Mouse (Mus musculus): ENCODE data around the gene Aldh3a2.
"Not testable (repeated sequence)": the region's sequence is repeated elsewhere in the genome, so short reads cannot be mapped to it uniquely, and the experiment has no call there.

Aldh3a2 gene

DNA sequence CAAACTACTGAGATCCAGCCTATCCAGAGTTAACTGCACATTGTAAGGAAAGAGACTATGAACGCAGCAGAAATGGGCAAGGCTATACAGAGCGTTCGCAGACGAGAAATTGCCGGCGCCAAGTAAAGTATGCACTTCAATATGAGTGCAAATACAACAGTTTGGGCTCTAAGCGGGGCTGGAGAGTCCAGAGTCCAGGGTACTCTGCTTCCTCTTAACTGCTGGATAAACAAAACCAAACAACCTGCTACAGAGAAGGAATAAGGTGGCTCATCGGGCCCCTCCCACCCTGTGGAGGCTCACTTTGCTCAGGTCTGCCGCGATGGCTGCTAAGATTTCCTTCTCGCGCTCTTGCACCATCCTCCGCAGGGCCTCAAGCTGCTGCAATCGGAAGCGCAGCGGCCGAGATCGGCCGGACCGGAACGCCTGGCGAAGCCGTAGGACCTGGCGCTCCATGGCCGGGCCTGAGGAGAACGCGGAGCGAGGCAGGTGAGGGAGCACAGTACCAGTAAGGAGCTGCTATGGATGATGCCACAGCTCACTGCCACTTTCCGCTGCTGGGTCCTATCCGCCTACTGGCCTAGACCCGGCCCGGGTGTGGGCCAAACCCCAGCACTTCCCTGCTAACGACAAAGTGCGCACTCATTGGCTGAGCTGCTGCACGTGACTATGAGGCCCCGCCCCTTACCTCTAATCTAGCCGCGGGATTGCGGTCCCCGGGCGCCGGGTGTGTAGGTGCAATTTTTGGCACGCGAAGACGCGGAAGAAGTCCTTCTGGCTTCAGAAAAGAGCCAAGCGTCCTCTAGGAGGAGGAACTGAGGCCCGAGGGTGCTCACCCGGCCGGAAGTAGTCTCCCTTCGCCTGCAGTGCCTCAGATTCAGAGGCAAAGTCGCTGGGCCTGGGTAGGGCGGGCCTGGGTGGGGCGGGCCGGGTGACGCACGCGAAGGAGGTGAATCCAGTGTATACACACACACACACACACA, at the start of gene Aldh3a2:
Gene Aldh3a2, minus strand, starts transcription at position 914 of the 983 bp plus-strand sequence.
- peaks cover 22% of the 10 kb centered on the region for H3K36me3 ChIP-seq (ENCODE audit: insufficient read depth, low read length)
- TF ChIP-seq POU5F1 (IDR thresholded peaks at IDR 0.05; ENCODE audit: borderline replicate concordance, low read length) (no peak), NANOG (IDR thresholded peaks at IDR 0.05; ENCODE audit: borderline replicate concordance, low read length) (no peak), CTCF (conservative IDR thresholded peaks at IDR 0.05; ENCODE audit: low read length) (no peak)
- H3K27me3 ChIP-seq (ENCODE audit: insufficient read depth, low read length) = peaks cover 20% of the 10 kb centered on the region
- H3K4me1 ChIP-seq (replicated peaks; ENCODE audit: low read depth, low read length) = peaks cover 48% of the 10 kb centered on the region
- no peaks in the 10 kb centered on the region for H3K9me3 ChIP-seq (ENCODE audit: low read length)
- peak within 1 kb of the TSS; percentile 87 for H3K4me3 ChIP-seq (replicated peaks; ENCODE audit: low read length)

DNA sequence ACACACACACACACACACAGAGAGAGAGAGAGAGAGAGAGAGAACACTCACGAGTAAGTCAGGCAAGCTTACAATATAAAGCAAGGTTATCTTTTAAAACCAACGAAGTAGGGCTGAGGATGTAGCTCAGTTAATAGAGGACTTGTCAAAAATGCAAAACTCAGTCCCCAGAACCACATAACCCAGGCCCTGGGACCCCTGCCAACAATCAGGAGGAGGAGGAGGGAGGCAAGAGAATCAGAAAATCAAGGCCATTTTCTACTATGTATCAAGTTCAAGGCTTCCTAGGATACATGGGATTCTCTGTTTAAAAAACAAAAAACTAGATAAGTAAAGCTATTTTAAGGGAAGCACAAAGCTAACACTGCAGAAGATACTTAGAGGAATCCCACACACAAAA, 49.6 kb upstream of the Aldh3a2 start:
- no peak overlapping the region for H3K4me3 ChIP-seq (replicated peaks; ENCODE audit: low read length)
- no peaks in the 10 kb centered on the region for H3K36me3 ChIP-seq (ENCODE audit: insufficient read depth, low read length)
- peaks cover 2% of the 10 kb centered on the region for H3K4me1 ChIP-seq (replicated peaks; ENCODE audit: low read depth, low read length)
- H3K27me3 ChIP-seq (ENCODE audit: insufficient read depth, low read length) = no peaks in the 10 kb centered on the region
- no peaks in the 10 kb centered on the region for H3K9me3 ChIP-seq (ENCODE audit: low read length)
- TF ChIP-seq NANOG (IDR thresholded peaks at IDR 0.05; ENCODE audit: borderline replicate concordance, low read length) (no peak), POU5F1 (IDR thresholded peaks at IDR 0.05; ENCODE audit: borderline replicate concordance, low read length) (no peak), CTCF (conservative IDR thresholded peaks at IDR 0.05; ENCODE audit: low read length) (no peak)

DNA sequence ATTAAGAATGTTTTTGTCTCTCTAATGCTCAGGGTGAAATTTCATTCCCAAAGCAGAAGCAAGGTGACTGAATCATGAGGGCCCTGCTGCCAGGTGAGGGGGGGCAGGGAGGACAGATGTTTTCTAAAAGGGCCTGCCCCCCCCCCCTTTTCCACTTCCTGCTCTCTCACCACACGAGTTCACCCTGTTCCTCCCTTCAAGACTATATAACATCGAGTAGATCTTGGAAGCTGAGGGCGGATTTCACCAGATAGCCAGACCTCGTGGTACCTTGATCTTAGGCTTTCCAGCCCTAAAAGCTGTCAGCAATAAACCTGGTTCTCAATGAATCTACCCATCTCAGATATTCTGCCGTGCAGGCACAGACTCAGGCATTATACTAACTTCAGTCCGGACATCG, 43.1 kb upstream of the Aldh3a2 start:
- Histone ChIP-seq H3K4me3 (replicated peaks; ENCODE audit: low read length) (no peak overlapping the region), H3K36me3 (ENCODE audit: insufficient read depth, low read length) (0 out of 2 replicates have a peak, but pooled peaks cover 3% of the 10 kb centered on the region), H3K27me3 (ENCODE audit: insufficient read depth, low read length) (no peaks in the 10 kb centered on the region), H3K4me1 (replicated peaks; ENCODE audit: low read depth, low read length) (peaks cover 44% of the 10 kb centered on the region), H3K9me3 (ENCODE audit: low read length) (peaks cover 6% of the 10 kb centered on the region)
- TF ChIP-seq NANOG (IDR thresholded peaks at IDR 0.05; ENCODE audit: borderline replicate concordance, low read length) = no peak
- TF ChIP-seq POU5F1 (IDR thresholded peaks at IDR 0.05; ENCODE audit: borderline replicate concordance, low read length) = no peak
- no peak for TF ChIP-seq CTCF (conservative IDR thresholded peaks at IDR 0.05; ENCODE audit: low read length)

- Histone ChIP-seq H3K9me3 (ENCODE audit: low read length) (peaks cover 11% of the 10 kb centered on the region), H3K4me3 (replicated peaks; ENCODE audit: low read length) (no peak overlapping the region), H3K36me3 (ENCODE audit: insufficient read depth, low read length) (0 out of 2 replicates have a peak, but pooled peaks cover 3% of the 10 kb centered on the region), H3K4me1 (replicated peaks; ENCODE audit: low read depth, low read length) (peaks cover 44% of the 10 kb centered on the region), H3K27me3 (ENCODE audit: insufficient read depth, low read length) (no peaks in the 10 kb centered on the region)
- TF ChIP-seq NANOG (IDR thresholded peaks at IDR 0.05; ENCODE audit: borderline replicate concordance, low read length) = no peak
Measured at GRCm38 (mm10) chr11:61309831-61310230, 42.6 kb upstream of the Aldh3a2 start.

DNA sequence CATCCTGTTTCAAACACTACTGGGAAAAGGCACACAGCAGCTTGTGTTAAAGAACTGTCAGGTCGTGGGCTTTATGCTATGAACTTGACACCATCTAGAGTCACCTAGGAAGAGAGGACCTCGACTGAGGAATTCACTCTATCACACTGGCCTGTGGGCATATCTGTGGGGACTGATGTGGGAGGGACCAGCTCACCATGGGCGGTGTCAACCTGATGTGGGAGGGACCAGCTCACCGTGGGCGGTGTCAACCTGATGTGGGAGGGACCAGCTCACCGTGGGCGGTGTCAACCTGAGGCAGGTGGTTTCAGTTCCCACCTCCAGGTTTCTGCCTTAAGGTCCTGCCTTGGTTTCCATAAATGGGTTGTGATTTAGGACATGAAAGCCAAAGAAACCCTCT, 40.5 kb upstream of the Aldh3a2 start:
- Histone ChIP-seq H3K4me1 (replicated peaks; ENCODE audit: low read depth, low read length) (peaks cover 44% of the 10 kb centered on the region), H3K9me3 (ENCODE audit: low read length) (peaks cover 23% of the 10 kb centered on the region), H3K27me3 (ENCODE audit: insufficient read depth, low read length) (no peaks in the 10 kb centered on the region), H3K36me3 (ENCODE audit: insufficient read depth, low read length) (0 out of 2 replicates have a peak, but pooled peaks cover 3% of the 10 kb centered on the region), H3K4me3 (replicated peaks; ENCODE audit: low read length) (peak overlapping the region; percentile 37)
- TF ChIP-seq NANOG (IDR thresholded peaks at IDR 0.05; ENCODE audit: borderline replicate concordance, low read length) (no peak), CTCF (conservative IDR thresholded peaks at IDR 0.05; ENCODE audit: low read length) (no peak)

GRCm38 (mm10) chr11:61305377-61305776, 38.1 kb upstream of the Aldh3a2 start:
- Histone ChIP-seq H3K27me3 (ENCODE audit: insufficient read depth, low read length) (no peaks in the 10 kb centered on the region), H3K4me3 (replicated peaks; ENCODE audit: low read length) (no peak overlapping the region), H3K36me3 (ENCODE audit: insufficient read depth, low read length) (0 out of 2 replicates have a peak, but pooled peaks cover 3% of the 10 kb centered on the region), H3K4me1 (replicated peaks; ENCODE audit: low read depth, low read length) (peaks cover 47% of the 10 kb centered on the region), H3K9me3 (ENCODE audit: low read length) (peaks cover 25% of the 10 kb centered on the region)
- TF ChIP-seq CTCF (conservative IDR thresholded peaks at IDR 0.05; ENCODE audit: low read length) (peak; percentile 47), NANOG (IDR thresholded peaks at IDR 0.05; ENCODE audit: borderline replicate concordance, low read length) (no peak), POU5F1 (IDR thresholded peaks at IDR 0.05; ENCODE audit: borderline replicate concordance, low read length) (no peak)

- not testable (repeated sequence) for H3K36me3 ChIP-seq (ENCODE audit: insufficient read depth, low read length); H3K27me3 ChIP-seq (ENCODE audit: insufficient read depth, low read length); H3K4me3 ChIP-seq (replicated peaks; ENCODE audit: low read length)
- Histone ChIP-seq H3K4me1 (replicated peaks; ENCODE audit: low read depth, low read length) (peaks cover 47% of the 10 kb centered on the region), H3K9me3 (ENCODE audit: low read length) (peaks cover 33% of the 10 kb centered on the region)
Measured at GRCm38 (mm10) chr11:61304535-61304934, 37.3 kb upstream of the Aldh3a2 start.

- TF ChIP-seq NANOG (IDR thresholded peaks at IDR 0.05; ENCODE audit: borderline replicate concordance, low read length) (no peak), CTCF (conservative IDR thresholded peaks at IDR 0.05; ENCODE audit: low read length) (no peak), POU5F1 (IDR thresholded peaks at IDR 0.05; ENCODE audit: borderline replicate concordance, low read length) (no peak)
- Histone ChIP-seq H3K36me3 (ENCODE audit: insufficient read depth, low read length) (peaks cover 7% of the 10 kb centered on the region; the same call in 1 of the 2 replicates), H3K4me3 (replicated peaks; ENCODE audit: low read length) (peak overlapping the region; percentile 59; the same call in 1 of the 2 replicates), H3K9me3 (ENCODE audit: low read length) (peaks cover 64% of the 10 kb centered on the region), H3K27me3 (ENCODE audit: insufficient read depth, low read length) (no peaks in the 10 kb centered on the region), H3K4me1 (replicated peaks; ENCODE audit: low read depth, low read length) (peaks cover 51% of the 10 kb centered on the region)
Measured at GRCm38 (mm10) chr11:61300716-61301392, 33.6 kb upstream of the Aldh3a2 start.

Measured in E14TG2a.4 (cell line).